Mouse (Mus musculus) liver, adult 2 months (tissue): ENCODE results near the gene Cpox.

Experiments
- CTCF ChIP-seq: fragments of 200-500 bp; IDR thresholded peaks from 2 replicates; pipeline ENCODE4 v1.5.1; 2011; ENCODE audit warnings: low read depth, low read length, control low read depth
- POLR2A ChIP-seq: fragments of 200-500 bp; IDR thresholded peaks from 2 replicates; pipeline ENCODE4 v1.6.1; 2011; ENCODE audit warnings: low read length, control low read depth; ENCODE audit not compliant: insufficient read depth; ENCODE audit errors: extremely low read depth

DNA sequence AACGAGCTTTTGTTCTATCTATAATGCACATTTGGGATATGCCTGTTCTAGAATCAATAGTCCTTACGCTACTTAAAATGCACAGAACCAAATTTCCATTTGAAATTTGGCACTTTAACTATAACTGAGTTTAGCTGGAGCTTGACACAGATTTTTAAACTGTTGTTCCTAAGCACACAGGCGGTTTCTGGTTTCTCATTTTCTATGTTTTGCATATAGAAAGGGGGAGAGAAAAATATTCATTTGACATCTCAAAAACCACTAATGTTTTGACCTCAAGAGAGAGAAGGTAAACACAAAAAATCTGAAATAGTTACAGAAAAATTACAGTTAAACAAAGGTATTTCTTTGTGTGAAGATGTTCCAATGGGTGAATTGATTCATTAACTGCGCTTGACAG, 39.4 kb downstream of the Cpox start:
- TF ChIP-seq CTCF (no peak), POLR2A (no peak)
